Mouse (Mus musculus) brain, embryonic 14.5 days (tissue): ENCODE measurements around the gene Prdm2. TPM values are rescaled to one million over a fixed set of nuclear protein-coding genes. Genes with fewer than 3 reads are reported as not detected.

Experiments used
- DNase-seq: peaks from one replicate; pipeline ENCODE4 v3.0.0-alpha.2; 2011; ENCODE audit warnings: low read depth
- CTCF ChIP-seq: fragments of 200-500 bp; IDR thresholded peaks from 2 replicates; pipeline ENCODE4 v1.5.1; 2012; ENCODE audit warnings: inconsistent platforms, mild to moderate bottlenecking, moderate library complexity, borderline replicate concordance; ENCODE audit not compliant: insufficient read depth, insufficient read length; ENCODE audit errors: extremely low read depth
- POLR2A ChIP-seq: fragments of 200-500 bp; IDR thresholded peaks from 2 replicates; pipeline ENCODE4 v1.6.1; 2012; ENCODE audit warnings: mild to moderate bottlenecking, inconsistent platforms, borderline replicate concordance; ENCODE audit not compliant: poor library complexity, insufficient read depth, insufficient read length, severe bottlenecking; ENCODE audit errors: extremely low read depth
- polyA plus RNA-seq: library from polyadenylated mRNA; depleted of rRNA; stranded (reverse); fragments of >200 nt; gene quantifications from 2 replicates; pipeline ENCODE4 v1.2.3, GENCODE M21; 2012

Gene Prdm2
- polyA plus RNA-seq, 1 experiment, result 31.6 TPM

GRCm38 (mm10) chr4:143140940-143141339, 71.9 kb downstream of the Prdm2 start:
- DNase-seq, result no peak
- no peak for TF ChIP-seq POLR2A
- TF ChIP-seq CTCF, result no peak

- TF ChIP-seq POLR2A, result no peak
- TF ChIP-seq CTCF, result no peak
- DNase-seq, result no peak
Observed at GRCm38 (mm10) chr4:143132433-143132832, 80.4 kb downstream of the Prdm2 start.

- TF ChIP-seq CTCF (no peak), POLR2A (no peak)
- DNase-seq, result no peak
Observed at GRCm38 (mm10) chr4:143130441-143130840, 82.4 kb downstream of the Prdm2 start.

- TF ChIP-seq CTCF, result no peak
- no peak for TF ChIP-seq POLR2A
- DNase-seq, result no peak
Observed at GRCm38 (mm10) chr4:143129261-143129760, 83.5 kb downstream of the Prdm2 start.

GRCm38 (mm10) chr4:143127171-143127570, 85.6 kb downstream of the Prdm2 start:
- no peak for DNase-seq
- TF ChIP-seq CTCF (no peak), POLR2A (no peak)

GRCm38 (mm10) chr4:143126476-143126875, 86.3 kb downstream of the Prdm2 start:
- peak; percentile 34 for DNase-seq
- TF ChIP-seq CTCF (no peak), POLR2A (no peak)

GRCm38 (mm10) chr4:143125290-143125689, 87.5 kb downstream of the Prdm2 start:
- TF ChIP-seq POLR2A (no peak), CTCF (no peak)
- DNase-seq, result no peak

GRCm38 (mm10) chr4:143123043-143123442, 89.8 kb downstream of the Prdm2 start:
- no peak for DNase-seq
- TF ChIP-seq POLR2A (no peak), CTCF (no peak)

- DNase-seq, result no peak
- TF ChIP-seq CTCF (no peak), POLR2A (no peak)
Observed at GRCm38 (mm10) chr4:143121174-143121573, 91.6 kb downstream of the Prdm2 start.

- TF ChIP-seq CTCF, result no peak
- TF ChIP-seq POLR2A, result no peak
- peak; percentile 74 for DNase-seq
Observed at GRCm38 (mm10) chr4:143120008-143120407, 92.8 kb downstream of the Prdm2 start.

- DNase-seq, result no peak
- TF ChIP-seq CTCF, result no peak
- TF ChIP-seq POLR2A, result no peak
Observed at GRCm38 (mm10) chr4:143118843-143119242, 94.0 kb downstream of the Prdm2 start.

GRCm38 (mm10) chr4:143115851-143116250, 96.9 kb downstream of the Prdm2 start:
- no peak for DNase-seq
- TF ChIP-seq POLR2A (no peak), CTCF (no peak)

- no peak for TF ChIP-seq CTCF
- no peak for TF ChIP-seq POLR2A
- no peak for DNase-seq
Observed at GRCm38 (mm10) chr4:143114232-143114979, 98.4 kb downstream of the Prdm2 start.

GRCm38 (mm10) chr4:143112985-143113384, 99.8 kb downstream of the Prdm2 start:
- TF ChIP-seq POLR2A (no peak), CTCF (peak; percentile 80)
- peak; percentile 58 for DNase-seq

GRCm38 (mm10) chr4:143112439-143112838, 100.4 kb downstream of the Prdm2 start:
- DNase-seq, result no peak
- TF ChIP-seq CTCF (no peak), POLR2A (no peak)

GRCm38 (mm10) chr4:143111872-143112271, 100.9 kb downstream of the Prdm2 start:
- no peak for DNase-seq
- TF ChIP-seq POLR2A (no peak), CTCF (no peak)
